Mouse (Mus musculus) MEL (cell line): ENCODE measurements around the gene Ccna1.

Source experiments
- CTCF ChIP-seq, 3 experiments: IDR thresholded peaks in 2 of 3; conservative IDR thresholded peaks in 1 of 3; 2 replicates each; pipeline ENCODE4 v1.5.1; 2011 to 2012; ENCODE audit warnings: low read length in 3 of 3, low read depth in 2 of 3, mild to moderate bottlenecking in 2 of 3, improper control_type of control experiment in 1 of 3, inconsistent platforms in 1 of 3, mixed read lengths in 1 of 3, moderate library complexity in 1 of 3; ENCODE audit not compliant: control insufficient read depth in 1 of 3, insufficient read depth in 1 of 3, poor library complexity in 1 of 3, severe bottlenecking in 1 of 3
- EP300 ChIP-seq, 2 experiments: IDR thresholded peaks; 2 replicates each; pipeline ENCODE4 v1.6.1; 2011; ENCODE audit warnings: improper control_type of control experiment in 2 of 2, low read length in 2 of 2, low read depth in 1 of 2, mild to moderate bottlenecking in 1 of 2
- JUND ChIP-seq: IDR thresholded peaks from 2 replicates; pipeline ENCODE4 v1.6.1; 2011; ENCODE audit warnings: low read depth, mild to moderate bottlenecking, improper control_type of control experiment, low read length
- KAT2A ChIP-seq: conservative IDR thresholded peaks from 2 replicates; pipeline ENCODE4 v1.6.1; 2012; ENCODE audit warnings: low read depth, low read length, improper control_type of control experiment, inconsistent platforms
- MAZ ChIP-seq: IDR thresholded peaks from 2 replicates; pipeline ENCODE4 v1.6.1; 2012; ENCODE audit warnings: low read depth, mild to moderate bottlenecking, inconsistent platforms, low read length, improper control_type of control experiment
- MXI1 ChIP-seq: IDR thresholded peaks from 2 replicates; pipeline ENCODE4 v1.6.1; 2011; ENCODE audit warnings: mild to moderate bottlenecking, low read depth, low read length, improper control_type of control experiment
- POLR2A ChIP-seq, 2 experiments: IDR thresholded peaks; 2 replicates each; pipeline ENCODE4 v1.6.1; 2011 to 2012; ENCODE audit warnings: low read length in 2 of 2, mild to moderate bottlenecking in 2 of 2, control low read depth in 1 of 2, improper control_type of control experiment in 1 of 2, low read depth in 1 of 2, moderate library complexity in 1 of 2; ENCODE audit not compliant: control insufficient read depth in 1 of 2, insufficient read depth in 1 of 2, poor library complexity in 1 of 2
- SIN3A ChIP-seq: IDR thresholded peaks from 2 replicates; pipeline ENCODE4 v1.6.1; 2012; ENCODE audit warnings: low read length, improper control_type of control experiment, inconsistent platforms
- TBP ChIP-seq: IDR thresholded peaks from 2 replicates; pipeline ENCODE4 v1.8.0; 2011; ENCODE audit warnings: low read depth, low read length, improper control_type of control experiment
- ZNF384 ChIP-seq: IDR thresholded peaks from 2 replicates; pipeline ENCODE4 v1.6.1; 2012; ENCODE audit warnings: low read depth, mild to moderate bottlenecking, inconsistent platforms, low read length, improper control_type of control experiment

DNA sequence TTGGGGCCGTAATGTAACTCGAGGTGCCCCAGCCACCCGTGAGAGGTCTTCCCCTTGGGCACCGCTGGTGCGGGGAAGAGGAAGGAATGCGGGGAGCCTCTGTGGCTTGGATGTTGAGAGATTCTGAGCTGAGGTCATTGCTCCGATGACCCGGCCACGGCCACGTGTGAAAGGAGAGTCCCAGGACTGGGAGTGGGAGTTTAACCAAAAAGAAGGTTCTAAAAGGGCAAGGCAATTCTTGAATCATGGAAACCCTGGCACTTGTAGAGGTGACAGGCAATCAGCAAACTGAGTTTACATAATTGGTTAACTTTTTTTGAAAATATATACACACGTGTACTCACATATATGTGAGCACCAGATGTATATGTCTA lies 433 bp upstream of the Ccna1 start:
- TF ChIP-seq POLR2A (IDR thresholded peaks at IDR 0.05; ENCODE audit: control insufficient read depth in 1 of 2, insufficient read depth in 1 of 2, low read depth in 1 of 2, low read length in 2 of 2, poor library complexity in 1 of 2): no peak
- TF ChIP-seq ZNF384: no peak
- no peak for TF ChIP-seq MXI1
- TF ChIP-seq CTCF (IDR thresholded peaks at IDR 0.05 in 2 of 3, conservative IDR thresholded peaks at IDR 0.05 in 1 of 3; ENCODE audit: control insufficient read depth in 1 of 3, insufficient read depth in 1 of 3, low read depth in 2 of 3, low read length in 3 of 3, poor library complexity in 1 of 3, severe bottlenecking in 1 of 3): no peak
- no peak for TF ChIP-seq MAZ
- TF ChIP-seq EP300 (IDR thresholded peaks at IDR 0.05; ENCODE audit: low read depth in 1 of 2, low read length in 2 of 2): no peak
- no peak for TF ChIP-seq KAT2A
- TF ChIP-seq JUND: no peak
- no peak for TF ChIP-seq TBP
- no peak for TF ChIP-seq SIN3A
